Mouse (Mus musculus): ENCODE data around the gene Fuca2. TPM values are rescaled to one million over a fixed set of nuclear protein-coding genes. Genes with fewer than 3 reads are reported as not detected.

Fuca2 gene
- polyA plus RNA-seq, 1 experiment from 2014 or later = 40.5 TPM

- Histone ChIP-seq H3K27me3 (no peaks in the 10 kb centered on the region), H3K27ac (no peak overlapping the region)
These were observed 37.4 kb downstream of the Fuca2 start for GRCm38 (mm10) chr10:13536706-13537105.

DNA sequence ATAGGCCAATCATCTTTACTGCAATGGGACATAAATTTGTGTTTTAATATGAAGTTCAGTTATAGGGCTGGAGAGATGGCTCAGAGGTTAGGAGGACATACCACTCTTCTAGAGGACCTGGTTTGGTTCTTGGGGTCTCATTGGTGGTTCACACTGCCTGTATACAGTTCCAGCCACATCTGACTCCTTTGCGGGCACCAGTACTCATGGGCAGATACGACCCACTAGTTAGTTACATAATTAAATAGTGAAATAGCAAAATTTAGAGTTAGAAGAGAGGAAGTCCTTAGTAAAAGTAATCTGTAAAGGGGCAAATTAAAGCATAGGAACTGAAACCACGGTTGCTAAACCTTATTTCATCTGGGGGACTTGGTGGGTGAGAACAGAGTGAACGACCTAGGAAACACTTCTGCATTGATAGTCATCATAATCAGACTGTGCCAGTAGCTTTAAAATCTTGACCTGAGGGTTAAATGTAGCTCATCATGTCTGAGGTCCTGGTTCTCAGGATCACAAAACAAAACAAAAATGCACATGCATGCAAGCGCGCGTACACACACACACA, 40.5 kb downstream of the Fuca2 start:
- no peaks in the 10 kb centered on the region for H3K27me3 ChIP-seq
- WGBS = 92% methylated on average over 7 of the region's 7 CpGs

More at GRCm38 (mm10) chr10:13536706-13537105, 37.4 kb downstream of the Fuca2 start:
- ATAC-seq (ENCODE audit: insufficient number of reproducible peaks, insufficient read depth, low FRiP score, low TSS enrichment, low read depth) = no peak
- no peaks in the 10 kb centered on the region for H3K9me3 ChIP-seq
- 97% methylated on average over 7 of the region's 7 CpGs for WGBS
- no peak overlapping the region for H3K9ac ChIP-seq
- H3K36me3 ChIP-seq = peaks cover 41% of the 10 kb centered on the region
- no peak overlapping the region for H3K4me3 ChIP-seq
- no peaks in the 10 kb centered on the region for H3K4me1 ChIP-seq
- no peak overlapping the region for H3K4me2 ChIP-seq

GRCm38 (mm10) chr10:13541721-13542120, 42.4 kb downstream of the Fuca2 start:
- no peak overlapping the region for H3K27ac ChIP-seq
- H3K36me3 ChIP-seq = peaks cover 32% of the 10 kb centered on the region
- no peaks in the 10 kb centered on the region for H3K9me3 ChIP-seq
- H3K4me2 ChIP-seq = no peak overlapping the region
- no peaks in the 10 kb centered on the region for H3K4me1 ChIP-seq
- no peaks in the 10 kb centered on the region for H3K27me3 ChIP-seq
- no peak for ATAC-seq (ENCODE audit: insufficient number of reproducible peaks, insufficient read depth, low FRiP score, low TSS enrichment, low read depth)
- WGBS = 94% methylated on average over 5 of the region's 5 CpGs
- H3K4me3 ChIP-seq = no peak overlapping the region
- no peak overlapping the region for H3K9ac ChIP-seq

More for the DNA sequence above, 40.5 kb downstream of the Fuca2 start:
- Histone ChIP-seq H3K4me3 (no peak overlapping the region), H3K9me3 (no peaks in the 10 kb centered on the region), H3K4me2 (no peak overlapping the region), H3K4me1 (no peaks in the 10 kb centered on the region), H3K36me3 (peaks cover 31% of the 10 kb centered on the region), H3K27ac (no peak overlapping the region), H3K9ac (no peak overlapping the region)
- ATAC-seq (ENCODE audit: insufficient number of reproducible peaks, insufficient read depth, low FRiP score, low TSS enrichment, low read depth) = no peak

- peak within 1 kb of the TSS; percentile 69 for H3K4me2 ChIP-seq
- peak within 1 kb of the TSS; percentile 82 for H3K27ac ChIP-seq
- 0 out of 2 replicates have a peak, but pooled peaks cover 5% of the 10 kb centered on the region for H3K36me3 ChIP-seq
- H3K4me1 ChIP-seq = peaks cover 5% of the 10 kb centered on the region
- H3K27me3 ChIP-seq = no peaks in the 10 kb centered on the region
- H3K9ac ChIP-seq = peak within 1 kb of the TSS; percentile 86
- no peaks in the 10 kb centered on the region for H3K9me3 ChIP-seq
- ATAC-seq (ENCODE audit: insufficient number of reproducible peaks, insufficient read depth, low FRiP score, low TSS enrichment, low read depth) = peak; percentile 91
- under 1% methylated on average over 51 of the region's 51 CpGs for WGBS
- H3K4me3 ChIP-seq = peak within 1 kb of the TSS; percentile 80
These were observed 53.5 kb downstream of the Fuca2 start, which contains the start of the genes Adat2 and Pex3 for GRCm38 (mm10) chr10:13552646-13553497. Adat2 (plus strand) TSS chr10:13552894. Pex3 (minus strand) TSS chr10:13553142.

GRCm38 (mm10) chr10:13553498-13553985, 54.2 kb downstream of the Fuca2 start:
- no peak overlapping the region for H3K27ac ChIP-seq
- WGBS = 26% methylated on average over 10 of the region's 10 CpGs
- no peak for ATAC-seq (ENCODE audit: insufficient number of reproducible peaks, insufficient read depth, low FRiP score, low TSS enrichment, low read depth)

DNA sequence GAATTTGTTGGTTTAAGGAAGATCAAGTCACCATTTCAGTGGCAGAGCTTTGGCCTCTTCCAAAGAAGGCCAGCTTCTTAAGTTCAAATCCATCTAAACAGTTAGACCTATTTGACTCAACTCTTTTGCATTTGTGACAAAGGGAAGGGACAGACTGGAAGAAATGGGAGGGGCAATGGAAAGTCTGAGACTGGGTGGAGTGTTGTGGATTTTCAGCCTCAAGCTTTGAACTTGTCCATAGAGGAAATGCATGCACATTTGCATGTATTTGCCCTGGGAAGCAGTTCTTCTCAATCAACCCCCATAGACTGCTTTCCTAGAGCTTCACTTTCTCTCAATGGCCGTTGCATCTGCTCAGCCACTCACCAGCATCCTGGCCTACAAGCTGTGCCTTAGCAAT, 55.0 kb downstream of the Fuca2 start:
- Histone ChIP-seq H3K36me3 (0 out of 2 replicates have a peak, but pooled peaks cover 5% of the 10 kb centered on the region), H3K27me3 (no peaks in the 10 kb centered on the region), H3K27ac (no peak overlapping the region), H3K4me1 (peaks cover 5% of the 10 kb centered on the region), H3K9me3 (no peaks in the 10 kb centered on the region), H3K4me2 (no peak overlapping the region), H3K4me3 (no peak overlapping the region), H3K9ac (no peak overlapping the region)
- WGBS = 94% methylated on average over 1 of the region's 1 CpGs
- ATAC-seq (ENCODE audit: insufficient number of reproducible peaks, insufficient read depth, low FRiP score, low TSS enrichment, low read depth) = no peak

More at GRCm38 (mm10) chr10:13553498-13553985, 54.2 kb downstream of the Fuca2 start:
- Histone ChIP-seq H3K36me3 (0 out of 2 replicates have a peak, but pooled peaks cover 5% of the 10 kb centered on the region), H3K4me1 (peaks cover 5% of the 10 kb centered on the region), H3K27me3 (no peaks in the 10 kb centered on the region), H3K9ac (peak overlapping the region; percentile 86), H3K4me3 (peak overlapping the region; percentile 80), H3K9me3 (no peaks in the 10 kb centered on the region), H3K4me2 (peak overlapping the region; percentile 69)

DNA sequence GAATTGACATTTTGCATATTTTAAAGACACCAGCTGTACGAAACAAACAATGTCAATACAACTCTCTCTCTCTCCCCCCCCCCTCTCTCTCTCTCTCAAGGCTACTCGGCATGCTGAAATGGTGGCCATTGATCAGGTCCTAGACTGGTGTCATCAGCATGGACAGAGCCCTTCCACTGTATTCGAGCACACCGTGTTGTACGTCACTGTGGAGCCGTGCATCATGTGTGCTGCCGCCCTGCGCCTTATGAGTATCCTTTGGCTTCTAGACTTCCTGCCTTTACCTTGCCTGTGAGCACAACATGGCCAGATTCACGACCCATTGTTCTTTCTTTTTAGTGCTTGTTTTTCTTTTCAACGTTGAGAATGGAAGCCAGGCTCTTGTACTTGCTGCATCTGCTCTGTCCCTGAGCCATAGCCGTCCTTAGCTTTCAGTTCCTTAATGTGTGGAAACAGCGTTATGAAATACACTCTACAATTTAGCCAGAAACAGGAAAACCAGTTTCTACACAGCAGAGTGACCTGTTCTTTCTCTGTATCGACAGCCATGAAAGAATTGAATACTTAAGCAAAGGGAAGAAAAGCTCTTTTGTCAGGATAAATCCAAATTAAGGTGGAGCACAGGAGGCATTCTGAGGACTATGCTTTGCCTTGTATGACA, 60.8 kb downstream of the Fuca2 start:
- no peak for ATAC-seq (ENCODE audit: insufficient number of reproducible peaks, insufficient read depth, low FRiP score, low TSS enrichment, low read depth)
- Histone ChIP-seq H3K27ac (no peak overlapping the region), H3K9ac (no peak overlapping the region), H3K4me3 (no peak overlapping the region), H3K4me2 (no peak overlapping the region), H3K36me3 (peaks cover 24% of the 10 kb centered on the region), H3K27me3 (peaks cover 4% of the 10 kb centered on the region; the same call in 1 of the 2 replicates), H3K4me1 (no peaks in the 10 kb centered on the region; the same call in 1 of the 2 replicates), H3K9me3 (no peaks in the 10 kb centered on the region)
- 90% methylated on average over 13 of the region's 13 CpGs for WGBS

DNA sequence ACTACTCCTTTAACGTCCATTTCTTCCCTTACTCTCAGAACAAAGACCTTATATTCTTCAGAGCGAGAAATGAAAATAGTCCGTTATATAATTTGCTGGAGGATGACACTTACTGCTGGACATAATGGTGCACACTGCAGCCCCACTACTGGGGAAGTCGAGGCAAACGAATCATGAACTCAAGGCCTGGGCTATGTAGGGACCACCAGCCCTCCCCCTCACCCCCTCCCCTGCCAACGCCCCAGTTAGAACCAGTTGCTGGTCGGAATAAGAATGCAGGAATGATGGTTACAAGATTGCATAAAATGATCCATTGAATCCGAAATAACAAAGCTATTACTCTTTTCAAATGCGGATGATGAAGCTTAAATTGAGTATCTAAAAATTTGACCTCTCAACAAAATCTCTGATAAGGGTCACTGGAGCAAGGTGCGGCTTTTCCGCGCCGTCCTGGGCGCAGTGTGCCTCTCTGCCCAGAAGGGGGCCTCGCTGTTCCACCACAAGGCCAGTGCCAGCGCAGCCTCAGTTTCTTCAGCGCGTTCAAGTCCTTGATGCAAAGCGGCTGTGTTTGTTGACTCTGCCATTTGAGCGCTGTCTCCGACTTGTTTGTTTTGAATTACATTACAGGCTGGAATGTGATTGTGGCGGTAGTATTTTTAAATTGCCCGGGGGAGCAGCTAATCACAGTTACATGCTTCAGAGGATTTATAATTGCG, 65.2 kb downstream of the Fuca2 start:
- Histone ChIP-seq H3K4me1 (peaks cover 5% of the 10 kb centered on the region; the same call in 1 of the 2 replicates), H3K27me3 (peaks cover 25% of the 10 kb centered on the region), H3K4me3 (peak overlapping the region; percentile 22; the same call in 1 of the 2 replicates), H3K9ac (no peak overlapping the region), H3K9me3 (no peaks in the 10 kb centered on the region), H3K4me2 (peak overlapping the region; percentile 56), H3K27ac (no peak overlapping the region), H3K36me3 (peaks cover 20% of the 10 kb centered on the region)
- WGBS = 24% methylated on average over 24 of the region's 24 CpGs
- no peak for ATAC-seq (ENCODE audit: insufficient number of reproducible peaks, insufficient read depth, low FRiP score, low TSS enrichment, low read depth)

GRCm38 (mm10) chr10:13565080-13565448, 65.7 kb downstream of the Fuca2 start:
- no peak overlapping the region for H3K9ac ChIP-seq
- H3K36me3 ChIP-seq = peaks cover 20% of the 10 kb centered on the region
- peaks cover 10% of the 10 kb centered on the region for H3K4me1 ChIP-seq
- ATAC-seq (ENCODE audit: insufficient number of reproducible peaks, insufficient read depth, low FRiP score, low TSS enrichment, low read depth) = no peak
- H3K4me2 ChIP-seq = peak overlapping the region; percentile 56
- peak overlapping the region; percentile 22; the same call in 1 of the 2 replicates for H3K4me3 ChIP-seq
- no peaks in the 10 kb centered on the region for H3K9me3 ChIP-seq
- peaks cover 30% of the 10 kb centered on the region for H3K27me3 ChIP-seq
- H3K27ac ChIP-seq = no peak overlapping the region
- 17% methylated on average over 8 of the region's 8 CpGs for WGBS

DNA sequence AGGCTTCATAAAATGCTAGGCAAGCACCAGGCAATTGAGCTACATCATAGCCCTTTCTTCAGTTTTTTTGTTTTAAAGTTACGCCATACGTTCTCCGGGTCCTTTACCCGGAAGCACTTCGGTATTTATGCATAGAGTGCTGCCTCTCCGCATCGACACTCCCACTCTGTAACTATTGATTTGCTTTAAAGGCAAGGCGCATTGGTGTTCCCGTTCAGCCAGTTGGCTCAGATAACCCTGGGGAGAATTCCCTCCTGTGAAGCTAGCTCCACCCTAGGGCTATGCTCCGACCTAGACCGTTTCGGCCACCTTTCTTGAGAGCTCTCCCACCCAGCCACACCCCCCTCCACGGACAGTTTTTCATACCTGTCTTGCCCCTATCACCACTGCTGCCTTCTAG, 67.1 kb downstream of the Fuca2 start:
- H3K27me3 ChIP-seq = peaks cover 30% of the 10 kb centered on the region
- H3K27ac ChIP-seq = no peak overlapping the region
- H3K9ac ChIP-seq = no peak overlapping the region
- ATAC-seq (ENCODE audit: insufficient number of reproducible peaks, insufficient read depth, low FRiP score, low TSS enrichment, low read depth) = no peak
- 49% methylated on average over 13 of the region's 13 CpGs for WGBS
- H3K9me3 ChIP-seq = no peaks in the 10 kb centered on the region
- H3K4me1 ChIP-seq = peaks cover 15% of the 10 kb centered on the region
- H3K36me3 ChIP-seq = peaks cover 20% of the 10 kb centered on the region
- no peak overlapping the region for H3K4me3 ChIP-seq
- H3K4me2 ChIP-seq = no peak overlapping the region

Measured in embryonic facial prominence, embryonic 13.5 days (tissue).